8 mouse cellular contexts compared by ENCODE assay signal in the genomic region with DNA sequence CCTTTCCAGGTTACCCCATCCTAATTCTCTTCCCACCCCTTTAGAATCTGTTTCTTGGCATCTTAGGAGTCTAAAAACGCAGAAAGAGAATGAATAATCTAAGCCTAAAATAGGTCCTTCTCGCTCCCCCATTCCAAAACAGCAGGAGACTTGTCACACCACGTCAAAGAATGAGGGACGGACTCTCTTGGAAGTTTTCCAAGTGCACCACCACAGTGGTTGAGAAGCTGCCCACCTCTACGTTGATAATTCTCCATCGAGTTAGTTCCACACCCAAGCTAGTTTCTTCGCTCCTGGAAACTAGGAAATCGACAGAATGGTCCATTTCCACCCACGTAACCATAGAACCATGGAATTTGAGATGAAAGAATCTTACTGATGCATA. TPM values are rescaled to one million over a fixed set of nuclear protein-coding genes. Genes with fewer than 3 reads are reported as not detected.
DNase-seq lines count a peak whose midpoint lies in the region; ATAC-seq and TF ChIP-seq lines count a peak whose summit lies in the region.

No protein-coding gene starts in this region.

- no peaks in the 10 kb centered on the region for H3K9me3 ChIP-seq in intestine, embryonic 14.5 days (ENCODE audit: control insufficient read depth, low read length)

- peaks cover 7% of the 10 kb centered on the region; the same call in 1 of the 2 replicates for H3K4me1 ChIP-seq in testis, adult 2 months (ENCODE audit: control insufficient read depth, insufficient read depth, low read length)
- peaks cover 39% of the 10 kb centered on the region for H3K4me1 ChIP-seq in intestine, embryonic 14.5 days (replicated peaks; ENCODE audit: control insufficient read depth, insufficient read depth, low read length)

- H3K9ac ChIP-seq in intestine, embryonic 14.5 days (ENCODE audit: low read length) = peak overlapping the region; percentile 99

- no peaks in the 10 kb centered on the region for H3K27me3 ChIP-seq in testis, adult 2 months (ENCODE audit: control insufficient read depth, insufficient read depth, low read length)
- H3K27me3 ChIP-seq in intestine, embryonic 14.5 days (replicated peaks; ENCODE audit: control insufficient read depth, insufficient read depth, low read length) = no peaks in the 10 kb centered on the region

- WGBS in intestine, embryonic 14.5 days = 19% methylated on average over 9 of the region's 9 CpGs
- 20% methylated on average over 9 of the region's 9 CpGs for WGBS in macrophage (ENCODE audit: missing documents)

- no peak for TF ChIP-seq POLR2A in testis, adult 2 months (IDR thresholded peaks at IDR 0.05; ENCODE audit: control insufficient read depth, low read depth, low read length)

- peaks cover 32% of the 10 kb centered on the region for H3K79me2 ChIP-seq in macrophage (ENCODE audit: inconsistent target)

- TF ChIP-seq CTCF in testis, adult 2 months (IDR thresholded peaks at IDR 0.05; ENCODE audit: control insufficient read depth, insufficient read depth, insufficient replicate concordance, low read depth, low read length) = no peak

- H3K36me3 ChIP-seq in testis, adult 2 months (ENCODE audit: control insufficient read depth, insufficient read depth, low read length) = no peaks in the 10 kb centered on the region
- no peaks in the 10 kb centered on the region for H3K36me3 ChIP-seq in intestine, embryonic 14.5 days (ENCODE audit: control insufficient read depth, insufficient read depth, low read length)
- no peaks in the 10 kb centered on the region for H3K36me3 ChIP-seq in macrophage (ENCODE audit: inconsistent target)

- peak; percentile 61 to 77 for DNase-seq in cerebellum, postnatal 10 days
- no peak for DNase-seq in cerebellum, adult 9-10 months
- DNase-seq in testis, postnatal 10 days (ENCODE audit: low spot score) = no peak
- DNase-seq in intestine, embryonic 14.5 days (ENCODE audit: low spot score) = no peak
- no peak for DNase-seq in Muller cell, postnatal 12 days (ENCODE audit: inconsistent ontology term)
- no peak for DNase-seq in embryo, embryonic 11 days

- H3K4me2 ChIP-seq in intestine, embryonic 14.5 days (ENCODE audit: low read length) = peak overlapping the region; percentile 71

- peak overlapping the region; percentile 94 for H3K4me3 ChIP-seq in testis, adult 2 months (ENCODE audit: control insufficient read depth, low read depth, low read length)
- peak overlapping the region; percentile 96 for H3K4me3 ChIP-seq in intestine, embryonic 14.5 days (ENCODE audit: low read depth, low read length)
- H3K4me3 ChIP-seq in macrophage (ENCODE audit: inconsistent target) = peak overlapping the region; percentile 41

- H3K27ac ChIP-seq in testis, adult 2 months (ENCODE audit: control insufficient read depth, insufficient read depth, low read depth, low read length) = peak overlapping the region; percentile 93
- peak overlapping the region; percentile 100 for H3K27ac ChIP-seq in intestine, embryonic 14.5 days (ENCODE audit: low read depth)
- peak overlapping the region; percentile 46 for H3K27ac ChIP-seq in macrophage

- no peak for ATAC-seq in intestine, embryonic 14.5 days (replicated peaks; ENCODE audit: low FRiP score, low TSS enrichment, low read depth)

RNA-seq across cellular contexts. Expression of gene Hipk3, which starts 0.5 kb away (rescaled TPM):
- 74.8 and 81.3 TPM in 2 replicates for polyA plus RNA-seq in testis, adult 2 months (2012; rRNA removed)
- polyA plus RNA-seq in intestine, embryonic 14.5 days (2014; fragmentation: Nextera tagmentation; extraction: Ambion mirVana) = 22.5 and 22.8 TPM in 2 replicates
- total RNA-seq in macrophage (2018; cell fraction: chromatin; rRNA removed) = 10 to 100 TPM; 32.7 to 96.7 (median 43.2) TPM
- total RNA-seq in macrophage (2018; cell fraction: cytosol; rRNA removed) = 10 to 100 TPM; 46.0 to 99.7 (median 58.2) TPM
- 100 to 1,000 TPM in 1 of 26 experiments, 10 to 100 TPM in 25; 53.2 to 111 (median 66.6) TPM for total RNA-seq in macrophage (2018; cell fraction: nucleus; rRNA removed)
- 25.7 to 41.6 TPM (median 34.0 TPM) in 3 replicates for polyA plus RNA-seq in macrophage (2018)

Comparison
In these comparisons a context has a peak if more than half of its experiments do, and no peak if none do; other contexts are left out.
1. DNase-seq: peak in cerebellum, postnatal 10 days (2 of 2); none in cerebellum, adult 9-10 months (single experiment), testis, postnatal 10 days (single experiment), intestine, embryonic 14.5 days (single experiment), Muller cell, postnatal 12 days (single experiment) and embryo, embryonic 11 days (single experiment).
2. H3K27ac ChIP-seq: peak in every context shown above with its lines; median percentile 100 in intestine, embryonic 14.5 days; 93 in testis, adult 2 months; 46 in macrophage.
3. H3K4me3 ChIP-seq: peak in every context shown above with its lines; median percentile 96 in intestine, embryonic 14.5 days; 94 in testis, adult 2 months; 41 in macrophage.